Mouse (Mus musculus): ENCODE results near the gene Rxra. TPM values are rescaled to one million over a fixed set of nuclear protein-coding genes. Genes with fewer than 3 reads are reported as not detected.

Gene Rxra
- polyA plus RNA-seq, 1 experiment from 2014 or later: 3.5 TPM

DNA sequence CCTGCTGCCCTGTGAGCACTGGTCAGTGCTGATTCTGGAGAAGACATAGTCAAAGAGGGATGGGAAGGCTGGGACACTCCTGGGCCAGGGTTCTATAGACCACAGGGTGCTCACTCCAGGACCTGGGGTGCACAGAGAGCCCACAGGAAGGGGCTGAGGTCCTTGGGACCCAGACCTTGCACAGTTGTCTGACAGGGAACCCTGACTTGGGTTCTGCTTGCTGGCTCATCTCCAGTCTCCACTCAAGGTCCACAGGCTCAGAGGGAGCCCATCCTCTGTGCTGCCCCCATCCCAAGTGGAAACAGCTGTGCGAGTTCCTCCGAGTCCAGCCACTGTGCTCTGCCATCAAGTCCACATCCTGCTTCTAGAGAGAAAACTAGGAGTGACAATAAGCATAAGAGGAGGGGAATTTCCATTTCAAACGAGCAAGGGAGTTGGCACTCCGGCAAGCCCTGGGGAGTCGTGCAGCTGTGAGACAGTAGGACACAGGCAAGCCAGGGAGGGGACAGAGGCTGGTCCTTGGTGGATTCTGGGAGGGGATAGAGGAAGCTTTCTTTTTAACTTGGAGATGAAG, 31.6 kb upstream of the Rxra start:
- no peaks in the 10 kb centered on the region for H3K9me3 ChIP-seq (replicated peaks)
- H3K4me2 ChIP-seq: no peak overlapping the region
- DNase-seq: no peak
- no peak overlapping the region for H3K27ac ChIP-seq
- H3K27me3 ChIP-seq: peaks cover 6% of the 10 kb centered on the region; the same call in 1 of the 2 replicates
- H3K9ac ChIP-seq: no peak overlapping the region
- ATAC-seq (ENCODE audit: low read depth): no peak
- 48% methylated on average over 5 of the region's 5 CpGs for WGBS (ENCODE audit: insufficient replicate concordance)
- no peaks in the 10 kb centered on the region for H3K36me3 ChIP-seq
- H3K4me3 ChIP-seq (replicated peaks): no peak overlapping the region
- peaks cover 9% of the 10 kb centered on the region; the same call in 1 of the 2 replicates for H3K4me1 ChIP-seq (replicated peaks)

- H3K9me3 ChIP-seq (replicated peaks): no peaks in the 10 kb centered on the region
- peaks cover 6% of the 10 kb centered on the region; the same call in 1 of the 2 replicates for H3K27me3 ChIP-seq
- WGBS (ENCODE audit: insufficient replicate concordance): 26% methylated on average over 3 of the region's 3 CpGs
- H3K4me2 ChIP-seq: no peak overlapping the region
- H3K4me1 ChIP-seq (replicated peaks): peaks cover 4% of the 10 kb centered on the region; the same call in 1 of the 2 replicates
- no peaks in the 10 kb centered on the region for H3K36me3 ChIP-seq
- no peak overlapping the region for H3K4me3 ChIP-seq (replicated peaks)
- DNase-seq (no peak), ATAC-seq (ENCODE audit: low read depth) (no peak)
- no peak overlapping the region for H3K27ac ChIP-seq
- H3K9ac ChIP-seq: no peak overlapping the region
Measured at GRCm38 (mm10) chr2:27645471-27645870, 30.8 kb upstream of the Rxra start.

DNA sequence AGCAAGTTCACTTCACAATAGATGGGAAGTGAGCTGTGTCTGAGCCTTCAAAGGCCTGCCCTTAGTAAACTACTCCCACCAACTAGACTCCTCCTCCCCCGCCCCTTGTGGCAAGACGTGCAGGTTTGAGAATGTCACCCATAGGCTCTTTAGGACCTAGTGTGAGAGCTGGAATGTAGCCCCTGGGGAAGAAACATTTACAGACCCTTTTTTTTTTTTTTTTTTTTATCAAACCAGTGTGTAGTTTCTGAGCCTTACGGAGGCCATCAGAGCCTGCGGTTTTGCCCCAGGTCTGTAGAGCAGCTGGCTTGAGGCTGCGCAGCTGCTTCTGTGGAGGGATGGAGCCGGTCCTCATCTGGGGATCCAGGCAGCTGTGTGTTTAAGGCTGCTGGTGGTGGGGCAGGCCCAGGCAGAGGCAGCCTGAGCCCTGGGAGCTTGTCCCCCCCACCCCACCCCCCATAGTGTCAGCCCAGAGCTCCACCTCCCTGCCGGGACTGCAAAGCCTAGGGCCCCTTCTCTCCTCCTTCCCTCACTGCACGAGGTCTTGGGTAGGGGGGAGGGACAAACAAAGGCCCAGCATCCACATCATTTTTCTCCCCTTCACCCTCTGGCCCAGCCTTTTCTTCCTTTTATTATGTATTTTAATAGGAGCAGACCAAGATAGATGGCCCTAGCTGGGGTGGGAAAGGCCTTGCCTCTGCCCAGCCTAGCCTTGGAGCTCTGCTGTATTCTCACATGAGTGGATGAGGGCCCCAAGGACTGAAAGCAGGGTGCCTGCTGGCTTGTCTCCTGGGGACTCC, 26.2 kb upstream of the Rxra start:
- Histone ChIP-seq H3K4me2 (no peak overlapping the region), H3K4me1 (replicated peaks) (peaks cover 19% of the 10 kb centered on the region), H3K9me3 (replicated peaks) (no peaks in the 10 kb centered on the region), H3K9ac (no peak overlapping the region), H3K36me3 (no peaks in the 10 kb centered on the region), H3K4me3 (replicated peaks) (no peak overlapping the region), H3K27ac (no peak overlapping the region), H3K27me3 (peaks cover 2% of the 10 kb centered on the region; the same call in 1 of the 2 replicates)
- ATAC-seq (ENCODE audit: low read depth): no peak
- WGBS (ENCODE audit: insufficient replicate concordance): 37% methylated on average over 8 of the region's 8 CpGs
- no peak for DNase-seq

- Histone ChIP-seq H3K9ac (no peak overlapping the region), H3K4me3 (replicated peaks) (no peak overlapping the region), H3K4me1 (replicated peaks) (peaks cover 29% of the 10 kb centered on the region), H3K9me3 (replicated peaks) (no peaks in the 10 kb centered on the region), H3K4me2 (no peak overlapping the region), H3K27ac (no peak overlapping the region), H3K36me3 (no peaks in the 10 kb centered on the region), H3K27me3 (peaks cover 2% of the 10 kb centered on the region; the same call in 1 of the 2 replicates)
- ATAC-seq (ENCODE audit: low read depth) (no peak), DNase-seq (no peak)
Measured at GRCm38 (mm10) chr2:27650991-27651390, 25.2 kb upstream of the Rxra start.

GRCm38 (mm10) chr2:27653496-27654030, 22.7 kb upstream of the Rxra start:
- WGBS (ENCODE audit: insufficient replicate concordance): 63% methylated on average over 5 of the region's 5 CpGs
- no peak for DNase-seq
- Histone ChIP-seq H3K36me3 (no peaks in the 10 kb centered on the region), H3K4me3 (replicated peaks) (no peak overlapping the region), H3K4me1 (replicated peaks) (peaks cover 31% of the 10 kb centered on the region), H3K27ac (no peak overlapping the region), H3K9me3 (replicated peaks) (no peaks in the 10 kb centered on the region), H3K9ac (no peak overlapping the region), H3K4me2 (no peak overlapping the region), H3K27me3 (no peaks in the 10 kb centered on the region; the same call in 1 of the 2 replicates)
- ATAC-seq (ENCODE audit: low read depth): no peak

DNA sequence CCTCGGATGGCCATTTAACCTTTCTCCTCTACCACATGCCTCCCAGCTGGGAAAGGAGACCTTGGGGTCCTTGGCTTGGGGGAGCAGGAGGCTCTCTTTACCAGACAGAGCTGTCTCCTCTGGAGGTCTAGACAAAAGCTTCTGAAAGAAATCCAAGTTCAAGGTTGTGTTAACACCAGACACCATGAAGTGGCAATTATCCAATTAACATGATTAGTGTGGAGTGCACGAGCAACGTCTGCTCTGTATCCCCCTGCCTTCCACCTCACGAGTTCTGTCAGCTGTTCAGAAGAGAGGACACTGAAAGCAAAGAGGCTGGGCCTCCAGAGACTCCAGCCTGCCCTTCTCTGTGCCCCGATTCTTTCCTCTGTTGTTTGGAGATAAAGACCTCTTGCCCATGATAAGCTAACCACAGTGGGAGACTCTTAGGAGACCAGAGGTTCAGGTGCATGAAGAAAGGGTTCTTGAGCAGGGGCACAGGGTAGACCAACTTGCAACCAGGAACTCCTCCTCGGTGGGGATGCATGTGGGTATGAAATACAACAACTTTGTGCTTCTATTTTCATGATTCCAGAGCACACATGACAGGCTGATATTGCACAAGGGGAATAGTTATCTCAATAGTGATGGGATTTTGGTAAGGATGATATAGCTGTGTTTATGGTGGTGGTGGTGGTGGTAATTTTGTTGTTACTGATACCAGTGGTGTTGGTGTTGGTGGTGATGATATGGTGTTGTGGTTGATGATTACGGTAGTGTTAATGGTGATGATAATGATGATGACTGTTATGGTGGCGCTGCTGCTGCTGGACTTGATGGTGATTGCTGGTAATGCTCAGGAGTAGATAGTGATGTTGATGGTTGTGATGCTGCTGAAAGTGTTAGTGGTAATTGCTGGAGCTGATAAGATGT, 21.7 kb upstream of the Rxra start:
- ATAC-seq (ENCODE audit: low read depth) (peak; percentile 84), DNase-seq (peak; percentile 23)
- peak overlapping the region; percentile 29; the same call in 1 of the 2 replicates for H3K4me2 ChIP-seq

DNA sequence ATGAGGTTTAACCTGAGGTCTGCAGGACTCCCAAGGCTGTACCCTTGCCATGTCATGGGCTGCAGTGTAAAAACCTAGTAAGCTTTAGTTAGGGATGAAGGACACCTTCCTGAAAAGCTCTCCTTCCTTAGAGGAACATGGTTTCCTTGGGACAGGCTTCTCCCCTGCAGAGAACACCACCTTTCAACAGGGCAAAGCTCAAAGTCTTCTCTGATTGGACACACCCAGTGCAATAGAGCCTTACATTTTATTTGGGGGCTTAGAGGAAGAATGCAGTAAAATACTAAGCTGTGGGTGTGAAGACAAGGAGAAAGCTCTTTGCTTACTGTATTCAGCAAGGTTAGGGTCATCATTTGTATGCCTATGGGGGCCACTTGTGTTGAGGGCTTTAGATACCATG, 19.7 kb upstream of the Rxra start:
- Histone ChIP-seq H3K9me3 (replicated peaks) (no peaks in the 10 kb centered on the region), H3K4me1 (replicated peaks) (peaks cover 31% of the 10 kb centered on the region), H3K27ac (no peak overlapping the region), H3K27me3 (no peaks in the 10 kb centered on the region; the same call in 1 of the 2 replicates), H3K4me2 (no peak overlapping the region), H3K36me3 (no peaks in the 10 kb centered on the region), H3K9ac (no peak overlapping the region), H3K4me3 (replicated peaks) (no peak overlapping the region)
- no peak for ATAC-seq (ENCODE audit: low read depth)
- DNase-seq: no peak

More for the DNA sequence above, 21.7 kb upstream of the Rxra start:
- no peak overlapping the region; the same call in 1 of the 2 replicates for H3K9ac ChIP-seq
- 22% methylated on average over 8 of the region's 8 CpGs for WGBS (ENCODE audit: insufficient replicate concordance)
- H3K27ac ChIP-seq: no peak overlapping the region
- H3K27me3 ChIP-seq: no peaks in the 10 kb centered on the region; the same call in 1 of the 2 replicates
- H3K4me3 ChIP-seq (replicated peaks): no peak overlapping the region
- no peaks in the 10 kb centered on the region for H3K9me3 ChIP-seq (replicated peaks)
- H3K36me3 ChIP-seq: no peaks in the 10 kb centered on the region
- H3K4me1 ChIP-seq (replicated peaks): peaks cover 31% of the 10 kb centered on the region

GRCm38 (mm10) chr2:27665284-27665683, 11.0 kb upstream of the Rxra start:
- Histone ChIP-seq H3K9me3 (replicated peaks) (no peaks in the 10 kb centered on the region), H3K36me3 (no peaks in the 10 kb centered on the region), H3K4me1 (replicated peaks) (peaks cover 20% of the 10 kb centered on the region), H3K27ac (no peak overlapping the region), H3K4me3 (replicated peaks) (no peak overlapping the region), H3K9ac (no peak overlapping the region), H3K27me3 (0 out of 2 replicates have a peak, but pooled peaks cover 7% of the 10 kb centered on the region), H3K4me2 (no peak overlapping the region)
- ATAC-seq (ENCODE audit: low read depth): peak; percentile 70
- no peak for DNase-seq
- WGBS (ENCODE audit: insufficient replicate concordance): 22% methylated on average over 6 of the region's 6 CpGs

DNA sequence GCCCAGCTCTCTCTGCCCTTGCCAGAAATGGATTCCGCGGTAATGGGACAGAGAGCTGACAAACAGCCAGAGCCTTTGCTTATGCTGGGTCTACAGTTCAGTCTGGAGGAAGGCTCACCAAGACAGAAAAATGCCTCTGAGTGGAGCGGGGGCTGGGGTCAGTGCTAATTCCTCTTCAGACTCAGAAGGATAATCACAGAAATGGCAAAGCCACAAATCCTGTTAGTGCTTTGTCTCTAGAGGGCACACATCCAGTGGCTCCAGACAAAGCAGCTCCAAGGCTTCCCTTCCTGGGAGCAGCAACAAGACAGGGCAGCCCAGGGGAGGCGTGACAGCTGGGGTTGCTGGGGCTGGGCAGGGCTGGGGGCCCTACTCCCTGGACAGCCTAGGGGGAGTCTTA, 9.5 kb upstream of the Rxra start:
- H3K9me3 ChIP-seq (replicated peaks): no peaks in the 10 kb centered on the region
- H3K27me3 ChIP-seq: 0 out of 2 replicates have a peak, but pooled peaks cover 7% of the 10 kb centered on the region
- H3K36me3 ChIP-seq: no peaks in the 10 kb centered on the region
- 72% methylated on average over 4 of the region's 4 CpGs for WGBS (ENCODE audit: insufficient replicate concordance)
- no peak overlapping the region for H3K4me2 ChIP-seq
- no peak for ATAC-seq (ENCODE audit: low read depth)
- no peak overlapping the region for H3K4me3 ChIP-seq (replicated peaks)
- H3K27ac ChIP-seq: no peak overlapping the region
- no peak overlapping the region for H3K9ac ChIP-seq
- H3K4me1 ChIP-seq (replicated peaks): peaks cover 27% of the 10 kb centered on the region
- no peak for DNase-seq

GRCm38 (mm10) chr2:27667677-27668076, 8.6 kb upstream of the Rxra start:
- DNase-seq (no peak), ATAC-seq (ENCODE audit: low read depth) (no peak)
- 21% methylated on average over 4 of the region's 4 CpGs for WGBS (ENCODE audit: insufficient replicate concordance)
- peaks cover 35% of the 10 kb centered on the region for H3K4me1 ChIP-seq (replicated peaks)
- no peak overlapping the region for H3K4me2 ChIP-seq
- no peak overlapping the region for H3K9ac ChIP-seq
- no peaks in the 10 kb centered on the region for H3K9me3 ChIP-seq (replicated peaks)
- no peaks in the 10 kb centered on the region for H3K36me3 ChIP-seq
- H3K27me3 ChIP-seq: 0 out of 2 replicates have a peak, but pooled peaks cover 7% of the 10 kb centered on the region
- H3K27ac ChIP-seq: no peak overlapping the region
- no peak overlapping the region for H3K4me3 ChIP-seq (replicated peaks)

DNA sequence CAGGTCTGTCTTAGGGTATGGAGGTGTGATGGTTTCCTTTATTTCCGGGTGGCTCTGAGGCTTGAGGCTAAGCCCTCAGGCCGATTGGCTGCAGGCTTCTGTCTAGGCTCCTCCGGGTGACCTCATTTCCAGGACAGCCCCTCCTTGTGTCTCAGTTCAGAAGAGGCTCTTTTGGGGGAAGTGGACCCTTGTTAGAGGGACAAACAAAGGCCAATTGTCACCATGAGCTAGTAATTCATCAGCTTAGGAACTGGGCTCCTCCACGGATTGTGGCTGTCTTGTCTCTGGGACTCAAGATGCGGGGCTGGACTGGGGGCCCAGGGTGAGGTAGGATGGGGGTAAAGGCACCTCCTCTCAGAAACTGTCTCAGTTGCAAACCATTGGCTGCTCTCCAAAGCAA, 5.5 kb upstream of the Rxra start:
- H3K27ac ChIP-seq: no peak overlapping the region
- H3K36me3 ChIP-seq: no peaks in the 10 kb centered on the region
- H3K4me3 ChIP-seq (replicated peaks): no peak overlapping the region
- no peaks in the 10 kb centered on the region for H3K9me3 ChIP-seq (replicated peaks)
- no peak for ATAC-seq (ENCODE audit: low read depth)
- H3K27me3 ChIP-seq: peaks cover 11% of the 10 kb centered on the region
- no peak overlapping the region for H3K9ac ChIP-seq
- 42% methylated on average over 5 of the region's 5 CpGs for WGBS (ENCODE audit: insufficient replicate concordance)
- no peak overlapping the region for H3K4me2 ChIP-seq
- no peak for DNase-seq
- H3K4me1 ChIP-seq (replicated peaks): peaks cover 44% of the 10 kb centered on the region
